Mouse (Mus musculus): ENCODE results near the gene Drosha. TPM values are rescaled to one million over a fixed set of nuclear protein-coding genes. Genes with fewer than 3 reads are reported as not detected.

Gene Drosha
- 25.2 and 25.6 TPM in 2 replicates for polyA plus RNA-seq (2015; fragmentation: Nextera tagmentation; extraction: Ambion mirVana)

GRCm38 (mm10) chr15:12824197-12824952 is at the start of gene Drosha, which contains the start of gene 6030458C11Rik:
TSS of gene Drosha (plus strand) at chr15:12824815.
TSS of gene 6030458C11Rik (minus strand) at chr15:12824649.
- Histone ChIP-seq H3K27me3 (replicated peaks; ENCODE audit: control insufficient read depth, insufficient read depth, low read length) (no peaks in the 10 kb centered on the region), H3K4me2 (ENCODE audit: low read depth, low read length) (peak within 1 kb of the TSS; percentile 77), H3K4me3 (ENCODE audit: low read length) (peak within 1 kb of the TSS; percentile 94), H3K36me3 (ENCODE audit: control insufficient read depth, insufficient read depth, low read length) (no peaks in the 10 kb centered on the region), H3K9ac (ENCODE audit: low read depth, low read length) (peak within 1 kb of the TSS; percentile 96), H3K9me3 (ENCODE audit: control insufficient read depth, low read length) (no peaks in the 10 kb centered on the region), H3K27ac (ENCODE audit: low read length) (peak within 1 kb of the TSS; percentile 68), H3K4me1 (ENCODE audit: control insufficient read depth, insufficient read depth, low read length) (peaks cover 12% of the 10 kb centered on the region; the same call in 1 of the 2 replicates)
- WGBS: under 1% methylated on average over 67 of the region's 67 CpGs
- peak; percentile 100 for ATAC-seq

GRCm38 (mm10) chr15:12781296-12781695 is 43.3 kb upstream of the Drosha start:
- H3K4me3 ChIP-seq (ENCODE audit: low read length): no peak overlapping the region
- no peak overlapping the region for H3K27ac ChIP-seq (ENCODE audit: low read length)
- no peaks in the 10 kb centered on the region for H3K9me3 ChIP-seq (ENCODE audit: control insufficient read depth, low read length)
- no peak for ATAC-seq
- no peaks in the 10 kb centered on the region for H3K36me3 ChIP-seq (ENCODE audit: control insufficient read depth, insufficient read depth, low read length)
- no peaks in the 10 kb centered on the region for H3K4me1 ChIP-seq (ENCODE audit: control insufficient read depth, insufficient read depth, low read length)
- no peak overlapping the region for H3K4me2 ChIP-seq (ENCODE audit: low read depth, low read length)
- no peak overlapping the region for H3K9ac ChIP-seq (ENCODE audit: low read depth, low read length)
- no peaks in the 10 kb centered on the region for H3K27me3 ChIP-seq (replicated peaks; ENCODE audit: control insufficient read depth, insufficient read depth, low read length)
- WGBS: 70% methylated on average over 6 of the region's 6 CpGs

- Histone ChIP-seq H3K4me2 (ENCODE audit: low read depth, low read length) (no peak overlapping the region), H3K27me3 (replicated peaks; ENCODE audit: control insufficient read depth, insufficient read depth, low read length) (no peaks in the 10 kb centered on the region), H3K27ac (ENCODE audit: low read length) (no peak overlapping the region), H3K9ac (ENCODE audit: low read depth, low read length) (no peak overlapping the region), H3K4me3 (ENCODE audit: low read length) (no peak overlapping the region), H3K9me3 (ENCODE audit: control insufficient read depth, low read length) (no peaks in the 10 kb centered on the region), H3K36me3 (ENCODE audit: control insufficient read depth, insufficient read depth, low read length) (no peaks in the 10 kb centered on the region), H3K4me1 (ENCODE audit: control insufficient read depth, insufficient read depth, low read length) (no peaks in the 10 kb centered on the region)
- ATAC-seq: no peak
- WGBS: 58% methylated on average over 14 of the region's 16 CpGs
Observed at GRCm38 (mm10) chr15:12781729-12782326, 42.8 kb upstream of the Drosha start.

DNA sequence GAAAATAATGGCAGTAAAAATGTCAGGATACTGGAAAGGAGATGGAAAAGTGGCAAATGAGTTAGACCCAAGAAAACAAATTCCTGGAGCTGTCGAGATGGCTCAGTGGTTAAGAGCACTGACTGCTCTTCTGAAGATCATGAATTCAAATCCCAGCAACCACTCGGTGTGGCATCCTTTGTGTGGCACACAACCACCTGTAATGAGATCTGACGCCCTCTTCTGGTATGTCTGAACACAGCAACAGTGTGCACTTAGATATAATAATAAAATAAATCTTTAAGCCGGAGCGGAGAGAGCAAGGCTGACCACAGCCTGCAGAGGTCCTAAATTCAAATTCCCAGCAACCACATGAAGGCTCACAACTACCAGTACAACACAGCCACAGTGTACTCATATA is 36.1 kb upstream of the Drosha start:
- Histone ChIP-seq H3K27me3 (replicated peaks; ENCODE audit: control insufficient read depth, insufficient read depth, low read length) (no peaks in the 10 kb centered on the region), H3K9me3 (ENCODE audit: control insufficient read depth, low read length) (no peaks in the 10 kb centered on the region), H3K36me3 (ENCODE audit: control insufficient read depth, insufficient read depth, low read length) (no peaks in the 10 kb centered on the region), H3K4me3 (ENCODE audit: low read length) (no peak overlapping the region), H3K4me1 (ENCODE audit: control insufficient read depth, insufficient read depth, low read length) (peaks cover 6% of the 10 kb centered on the region; the same call in 1 of the 2 replicates), H3K4me2 (ENCODE audit: low read depth, low read length) (no peak overlapping the region), H3K27ac (ENCODE audit: low read length) (no peak overlapping the region), H3K9ac (ENCODE audit: low read depth, low read length) (no peak overlapping the region)
- WGBS: 77% methylated on average over 5 of the region's 5 CpGs
- no peak for ATAC-seq

DNA sequence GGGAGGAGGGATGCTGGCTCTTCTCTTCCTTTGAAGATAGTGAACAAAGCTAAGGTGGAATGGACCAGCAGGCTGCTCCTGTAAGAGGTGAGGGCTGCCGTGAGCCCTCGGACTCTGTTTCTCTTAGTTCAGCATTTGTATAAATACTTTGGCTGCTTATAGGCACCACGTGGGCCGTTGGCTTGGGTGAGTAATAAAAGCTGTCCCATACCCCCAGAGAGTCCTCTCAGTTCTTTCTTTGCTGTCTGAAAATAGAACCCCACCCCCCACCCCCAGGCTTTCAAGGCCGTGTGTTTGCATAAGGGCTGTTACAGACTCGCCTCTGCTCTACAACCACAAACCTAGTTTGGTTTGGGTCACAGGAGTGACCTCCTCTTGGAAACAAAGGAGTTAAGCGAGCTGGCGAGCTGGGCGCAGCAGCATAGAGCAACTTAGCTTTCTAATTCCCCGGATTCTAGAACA is 35.2 kb upstream of the Drosha start:
- ATAC-seq: peak; percentile 36
- WGBS: 10% methylated on average over 10 of the region's 10 CpGs
- no peak overlapping the region for H3K4me3 ChIP-seq (ENCODE audit: low read length)
- H3K27ac ChIP-seq (ENCODE audit: low read length): no peak overlapping the region
- H3K9me3 ChIP-seq (ENCODE audit: control insufficient read depth, low read length): no peaks in the 10 kb centered on the region
- H3K36me3 ChIP-seq (ENCODE audit: control insufficient read depth, insufficient read depth, low read length): no peaks in the 10 kb centered on the region
- H3K4me2 ChIP-seq (ENCODE audit: low read depth, low read length): peak overlapping the region; percentile 15; the same call in 1 of the 2 replicates
- no peak overlapping the region for H3K9ac ChIP-seq (ENCODE audit: low read depth, low read length)
- H3K4me1 ChIP-seq (ENCODE audit: control insufficient read depth, insufficient read depth, low read length): peaks cover 6% of the 10 kb centered on the region; the same call in 1 of the 2 replicates
- no peaks in the 10 kb centered on the region for H3K27me3 ChIP-seq (replicated peaks; ENCODE audit: control insufficient read depth, insufficient read depth, low read length)

- ATAC-seq: no peak
- WGBS: 82% methylated on average over 6 of the region's 6 CpGs
Observed at GRCm38 (mm10) chr15:12794311-12794710, 30.3 kb upstream of the Drosha start.

DNA sequence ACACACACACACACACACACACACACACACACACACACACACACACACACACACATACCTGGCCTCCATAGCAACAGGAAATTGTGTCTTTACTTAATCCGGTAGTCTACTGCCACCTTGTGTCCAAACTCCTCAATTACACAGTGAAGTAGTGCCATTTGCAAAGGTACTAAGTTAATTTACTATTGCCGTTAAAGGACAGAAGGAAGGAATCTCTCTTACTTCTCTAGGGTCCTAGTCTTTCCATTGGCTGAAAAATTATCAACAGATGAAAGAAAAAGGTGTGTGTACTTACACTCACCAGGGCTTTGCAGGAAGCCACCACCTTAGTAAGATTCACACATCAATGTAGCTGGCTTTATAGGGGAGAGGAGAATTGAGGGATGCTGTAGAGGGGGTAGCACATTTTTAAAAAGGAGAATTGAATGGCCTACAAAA is 29.1 kb upstream of the Drosha start:
- Histone ChIP-seq H3K9ac (ENCODE audit: low read depth, low read length) (no peak overlapping the region), H3K36me3 (ENCODE audit: control insufficient read depth, insufficient read depth, low read length) (no peaks in the 10 kb centered on the region), H3K4me3 (ENCODE audit: low read length) (no peak overlapping the region), H3K4me1 (ENCODE audit: control insufficient read depth, insufficient read depth, low read length) (no peaks in the 10 kb centered on the region), H3K27me3 (replicated peaks; ENCODE audit: control insufficient read depth, insufficient read depth, low read length) (no peaks in the 10 kb centered on the region), H3K4me2 (ENCODE audit: low read depth, low read length) (no peak overlapping the region), H3K27ac (ENCODE audit: low read length) (no peak overlapping the region), H3K9me3 (ENCODE audit: control insufficient read depth, low read length) (no peaks in the 10 kb centered on the region)
- WGBS: 0% methylated on average over 2 of the region's 2 CpGs
- ATAC-seq: peak; percentile 55

More at GRCm38 (mm10) chr15:12794311-12794710, 30.3 kb upstream of the Drosha start:
- Histone ChIP-seq H3K36me3 (ENCODE audit: control insufficient read depth, insufficient read depth, low read length) (no peaks in the 10 kb centered on the region), H3K9ac (ENCODE audit: low read depth, low read length) (no peak overlapping the region), H3K4me3 (ENCODE audit: low read length) (no peak overlapping the region), H3K27ac (ENCODE audit: low read length) (no peak overlapping the region), H3K4me1 (ENCODE audit: control insufficient read depth, insufficient read depth, low read length) (peaks cover 4% of the 10 kb centered on the region; the same call in 1 of the 2 replicates), H3K4me2 (ENCODE audit: low read depth, low read length) (no peak overlapping the region), H3K27me3 (replicated peaks; ENCODE audit: control insufficient read depth, insufficient read depth, low read length) (no peaks in the 10 kb centered on the region), H3K9me3 (ENCODE audit: control insufficient read depth, low read length) (no peaks in the 10 kb centered on the region)

DNA sequence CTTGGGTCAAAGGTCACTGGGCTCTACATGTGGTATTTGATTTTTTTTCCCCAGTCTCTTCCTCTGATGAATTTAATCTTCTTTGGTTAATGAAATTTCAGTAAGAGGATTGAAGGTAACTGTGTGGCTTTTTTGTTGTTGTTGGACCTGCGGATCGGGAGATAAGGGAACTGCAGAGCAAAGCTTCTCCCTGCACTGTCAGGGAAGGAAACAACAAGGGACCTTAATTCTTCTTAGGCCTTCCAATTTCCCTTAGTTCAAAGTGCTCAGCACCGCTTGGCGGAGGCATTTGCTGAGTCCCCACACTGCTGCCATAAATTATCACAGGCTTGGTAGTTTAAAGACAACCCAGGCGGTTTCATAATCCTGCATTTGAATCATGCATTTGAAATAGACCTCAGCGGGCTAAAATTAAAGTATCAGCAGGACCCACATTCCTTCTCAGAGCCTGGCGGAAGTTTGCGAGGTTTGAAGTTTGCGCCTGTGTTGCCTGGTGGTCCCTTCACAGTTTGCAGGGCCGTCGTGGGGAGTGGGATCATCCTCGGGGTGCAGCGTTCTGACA is 28.6 kb upstream of the Drosha start:
- Histone ChIP-seq H3K9me3 (ENCODE audit: control insufficient read depth, low read length) (no peaks in the 10 kb centered on the region), H3K27me3 (replicated peaks; ENCODE audit: control insufficient read depth, insufficient read depth, low read length) (no peaks in the 10 kb centered on the region), H3K4me1 (ENCODE audit: control insufficient read depth, insufficient read depth, low read length) (no peaks in the 10 kb centered on the region), H3K36me3 (ENCODE audit: control insufficient read depth, insufficient read depth, low read length) (no peaks in the 10 kb centered on the region), H3K4me2 (ENCODE audit: low read depth, low read length) (no peak overlapping the region), H3K4me3 (ENCODE audit: low read length) (no peak overlapping the region), H3K27ac (ENCODE audit: low read length) (no peak overlapping the region), H3K9ac (ENCODE audit: low read depth, low read length) (no peak overlapping the region)
- WGBS: 54% methylated on average over 13 of the region's 13 CpGs
- no peak for ATAC-seq

DNA sequence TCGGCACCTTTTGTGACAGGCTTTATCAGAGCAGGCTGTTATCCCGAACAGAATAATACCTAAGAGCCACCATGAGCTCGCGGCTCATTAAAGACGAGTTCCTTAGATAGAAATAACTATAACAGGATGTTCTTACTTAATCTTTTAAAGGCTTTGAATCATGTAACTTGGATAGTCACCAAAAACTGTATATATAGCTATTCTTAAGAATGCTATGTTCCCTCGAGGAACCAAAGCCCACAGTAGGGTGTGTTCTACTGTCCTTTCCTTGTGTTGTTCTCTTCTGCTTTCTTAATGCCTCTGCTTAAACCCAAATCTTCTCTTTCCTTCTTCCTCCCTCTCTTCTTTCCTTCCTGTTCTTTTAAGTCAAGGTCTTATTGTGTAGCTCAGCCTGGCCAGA is 26.6 kb upstream of the Drosha start:
- Histone ChIP-seq H3K36me3 (ENCODE audit: control insufficient read depth, insufficient read depth, low read length) (no peaks in the 10 kb centered on the region), H3K9ac (ENCODE audit: low read depth, low read length) (no peak overlapping the region), H3K4me1 (ENCODE audit: control insufficient read depth, insufficient read depth, low read length) (no peaks in the 10 kb centered on the region), H3K4me2 (ENCODE audit: low read depth, low read length) (no peak overlapping the region), H3K27ac (ENCODE audit: low read length) (no peak overlapping the region), H3K27me3 (replicated peaks; ENCODE audit: control insufficient read depth, insufficient read depth, low read length) (no peaks in the 10 kb centered on the region), H3K4me3 (ENCODE audit: low read length) (no peak overlapping the region), H3K9me3 (ENCODE audit: control insufficient read depth, low read length) (no peaks in the 10 kb centered on the region)
- WGBS: 75% methylated on average over 6 of the region's 6 CpGs
- ATAC-seq: no peak

Measured in intestine, embryonic 16.5 days (tissue).